21 mouse cellular contexts compared by ENCODE assay signal in genomic region chr1:193054401-193054800, GRCm38 (mm10). TPM values are rescaled to one million over a fixed set of nuclear protein-coding genes. Genes with fewer than 3 reads are reported as not detected.
DNase-seq lines count a peak whose midpoint lies in the region; ATAC-seq and TF ChIP-seq lines count a peak whose summit lies in the region.
"Had no signal": no experiment of that assay in that cellular context is flagged by ENCODE, and none has a peak within 500 bp of the region (broad histone marks: within the 10 kb centered on the region; RNA-seq: fewer than 3 reads in every experiment).

No protein-coding gene starts in this region.

- 55% methylated on average over 5 of the region's 5 CpGs for WGBS in embryonic facial prominence, embryonic 11.5 days
- 67% methylated on average over 5 of the region's 5 CpGs for WGBS in embryonic facial prominence, embryonic 10.5 days
- WGBS in hindbrain, embryonic 16.5 days: 73% methylated on average over 5 of the region's 5 CpGs
- 79% methylated on average over 5 of the region's 5 CpGs for WGBS in cerebellum, adult 2 months

- no peak for TF ChIP-seq CTCF in brain, embryonic 14.5 days (IDR thresholded peaks at IDR 0.05; ENCODE audit: borderline replicate concordance, extremely low read depth, insufficient read depth, insufficient read length)
- no peak for TF ChIP-seq CTCF in cerebellum, adult 2 months (IDR thresholded peaks at IDR 0.05; ENCODE audit: borderline replicate concordance, insufficient read depth, low read depth, low read length)

- no peak overlapping the region for H3K4me2 ChIP-seq in embryonic facial prominence, embryonic 11.5 days (ENCODE audit: low read depth, low read length)
- H3K4me2 ChIP-seq in hindbrain, embryonic 16.5 days (ENCODE audit: low read length): no peak overlapping the region
- H3K4me2 ChIP-seq: embryonic facial prominence, embryonic 12.5 days; forebrain, embryonic 13.5 days; heart, embryonic 13.5 days; hindbrain, embryonic 15.5 days had no signal

- H3K4me1 ChIP-seq in embryonic facial prominence, embryonic 11.5 days (ENCODE audit: control insufficient read depth, insufficient read depth, low read length): no peaks in the 10 kb centered on the region
- H3K4me1 ChIP-seq in embryonic facial prominence, embryonic 10.5 days: peaks cover 9% of the 10 kb centered on the region
- H3K4me1 ChIP-seq in hindbrain, embryonic 16.5 days (ENCODE audit: control insufficient read depth, insufficient read depth, low read depth, low read length): no peaks in the 10 kb centered on the region
- H3K4me1 ChIP-seq in cerebellum, adult 2 months (ENCODE audit: control insufficient read depth, insufficient read depth, low read length): no peaks in the 10 kb centered on the region
- H3K4me1 ChIP-seq: forebrain, embryonic 13.5 days; heart, embryonic 13.5 days; hindbrain, embryonic 15.5 days had no signal

- DNase-seq in embryonic facial prominence, embryonic 11.5 days (ENCODE audit: low spot score): peak; percentile 49
- no peak for DNase-seq in embryonic facial prominence, embryonic 10.5 days (ENCODE audit: low spot score)
- peak; percentile 10 for DNase-seq in NIH3T3 (ENCODE audit: low read depth)
- peak; percentile 42 for DNase-seq in adrenal gland, postnatal 10 days
- peak; percentile 11 for DNase-seq in brain, embryonic 14.5 days (ENCODE audit: low read depth)
- no peak for DNase-seq in cerebellum, adult 2 months
- DNase-seq: cerebellum, adult 18-20 months; cerebellum, postnatal 10 days; gastrocnemius, postnatal 36 days; heart, adult 11 months; heart, postnatal 36 days; kidney, adult 18-20 months had no signal

- H3K27me3 ChIP-seq in embryonic facial prominence, embryonic 11.5 days (ENCODE audit: control insufficient read depth, insufficient read depth, low read length): no peaks in the 10 kb centered on the region
- no peaks in the 10 kb centered on the region for H3K27me3 ChIP-seq in embryonic facial prominence, embryonic 10.5 days (replicated peaks; ENCODE audit: low read depth, poor library complexity, severe bottlenecking)
- no peaks in the 10 kb centered on the region for H3K27me3 ChIP-seq in hindbrain, embryonic 16.5 days (replicated peaks; ENCODE audit: control insufficient read depth, insufficient read depth, low read length)
- no peaks in the 10 kb centered on the region for H3K27me3 ChIP-seq in cerebellum, adult 2 months (ENCODE audit: control insufficient read depth, insufficient read depth, low read length)
- H3K27me3 ChIP-seq: embryonic facial prominence, embryonic 12.5 days; forebrain, embryonic 13.5 days; heart, embryonic 13.5 days; hindbrain, embryonic 15.5 days had no signal

- no peak overlapping the region for H3K9ac ChIP-seq in embryonic facial prominence, embryonic 11.5 days (replicated peaks; ENCODE audit: low read length)
- no peak overlapping the region for H3K9ac ChIP-seq in hindbrain, embryonic 16.5 days (ENCODE audit: low read depth, low read length)
- H3K9ac ChIP-seq: embryonic facial prominence, embryonic 12.5 days; forebrain, embryonic 13.5 days; heart, embryonic 13.5 days; hindbrain, embryonic 15.5 days had no signal

- TF ChIP-seq POLR2A in brain, embryonic 14.5 days (IDR thresholded peaks at IDR 0.05; ENCODE audit: borderline replicate concordance, extremely low read depth, insufficient read depth, insufficient read length, poor library complexity, severe bottlenecking): no peak
- TF ChIP-seq POLR2A in cerebellum, adult 2 months (IDR thresholded peaks at IDR 0.05; ENCODE audit: borderline replicate concordance, insufficient read depth, low read length): no peak

- no peak for ATAC-seq in embryonic facial prominence, embryonic 11.5 days (replicated peaks; ENCODE audit: insufficient number of reproducible peaks, low FRiP score, low TSS enrichment, low read depth)
- no peak for ATAC-seq in hindbrain, embryonic 16.5 days
- ATAC-seq: activated CD4-positive, CD25-positive, alpha-beta regulatory T cell, adult 4 months; forebrain, embryonic 13.5 days; inflammation-experienced regulatory T-cells, adult 6 months; Patski had no signal

- no peaks in the 10 kb centered on the region for H3K36me3 ChIP-seq in embryonic facial prominence, embryonic 11.5 days (replicated peaks; ENCODE audit: control insufficient read depth, insufficient read depth, low read depth, low read length)
- H3K36me3 ChIP-seq in embryonic facial prominence, embryonic 10.5 days (replicated peaks): no peaks in the 10 kb centered on the region
- H3K36me3 ChIP-seq in hindbrain, embryonic 16.5 days (ENCODE audit: control insufficient read depth, insufficient read depth, low read length): no peaks in the 10 kb centered on the region
- H3K36me3 ChIP-seq: embryonic facial prominence, embryonic 12.5 days; heart, embryonic 13.5 days; hindbrain, embryonic 15.5 days had no signal

- H3K4me3 ChIP-seq in embryonic facial prominence, embryonic 11.5 days (ENCODE audit: low read depth, low read length): no peak overlapping the region
- H3K4me3 ChIP-seq in embryonic facial prominence, embryonic 10.5 days: no peak overlapping the region
- no peak overlapping the region for H3K4me3 ChIP-seq in hindbrain, embryonic 16.5 days (ENCODE audit: low read length)
- no peak overlapping the region for H3K4me3 ChIP-seq in cerebellum, adult 2 months (replicated peaks; ENCODE audit: insufficient read depth, low read depth, low read length)
- H3K4me3 ChIP-seq: embryonic facial prominence, embryonic 12.5 days; forebrain, embryonic 13.5 days; heart, embryonic 13.5 days; hindbrain, embryonic 15.5 days had no signal

- no peaks in the 10 kb centered on the region for H3K9me3 ChIP-seq in embryonic facial prominence, embryonic 11.5 days (replicated peaks; ENCODE audit: control insufficient read depth, low read length)
- no peaks in the 10 kb centered on the region for H3K9me3 ChIP-seq in embryonic facial prominence, embryonic 10.5 days
- no peaks in the 10 kb centered on the region for H3K9me3 ChIP-seq in hindbrain, embryonic 16.5 days (ENCODE audit: control insufficient read depth, low read length)
- H3K9me3 ChIP-seq: embryonic facial prominence, embryonic 12.5 days; forebrain, embryonic 13.5 days; heart, embryonic 13.5 days; hindbrain, embryonic 15.5 days had no signal

- H3K27ac ChIP-seq in embryonic facial prominence, embryonic 11.5 days (replicated peaks; ENCODE audit: low read depth, low read length): no peak overlapping the region
- H3K27ac ChIP-seq in embryonic facial prominence, embryonic 10.5 days (replicated peaks): no peak overlapping the region
- no peak overlapping the region for H3K27ac ChIP-seq in hindbrain, embryonic 16.5 days (ENCODE audit: low read depth, low read length)
- H3K27ac ChIP-seq in cerebellum, adult 2 months (ENCODE audit: insufficient read depth, low read length): no peak overlapping the region
- H3K27ac ChIP-seq: embryonic facial prominence, embryonic 12.5 days; forebrain, embryonic 13.5 days; heart, embryonic 13.5 days; hindbrain, embryonic 15.5 days had no signal

RNA-seq across cellular contexts. Expression of gene Syt14, which starts 18.8 kb away (rescaled TPM):
- polyA plus RNA-seq in embryonic facial prominence, embryonic 11.5 days (2014; fragmentation: Nextera tagmentation; extraction: Ambion mirVana): 5.1 and 5.9 TPM in 2 replicates
- 4.2 and 4.3 TPM in 2 replicates for polyA plus RNA-seq in embryonic facial prominence, embryonic 10.5 days (2016; fragmentation: Nextera tagmentation; extraction: Ambion mirVana)
- total RNA-seq in adrenal gland, postnatal 10 days (2021): 1 to 10 TPM; 4.6 to 5.7 TPM
- polyA plus RNA-seq in brain, embryonic 14.5 days (2012; rRNA removed): 6.6 and 10.3 TPM in 2 replicates
- polyA plus RNA-seq in hindbrain, embryonic 16.5 days (2015; fragmentation: Nextera tagmentation; extraction: Ambion mirVana): 4.5 and 5.7 TPM in 2 replicates
- polyA plus RNA-seq in cerebellum, adult 2 months (2012; rRNA removed): 6.4 and 6.9 TPM in 2 replicates
- polyA plus RNA-seq: C2C12; inflammation-experienced regulatory T-cells, adult 6 months had no signal

Comparison
In these comparisons a context has a peak if more than half of its experiments do, and no peak if none do; other contexts are left out.
1. DNase-seq: peak in embryonic facial prominence, embryonic 11.5 days (single experiment), NIH3T3 (single experiment), adrenal gland, postnatal 10 days (single experiment) and brain, embryonic 14.5 days (single experiment); none in embryonic facial prominence, embryonic 10.5 days (single experiment) and cerebellum, adult 2 months (0 of 2).